Mouse (Mus musculus) bone marrow, adult 2 months (tissue): Measurements from ENCODE around the gene Epha6. TPM values are rescaled to one million over a fixed set of nuclear protein-coding genes. Genes with fewer than 3 reads are reported as not detected.

ENCODE experiments used
- H3K27ac ChIP-seq: fragments of 200-500 bp; 2 replicates; pipeline ENCODE4 v1.5.1; 2012; ENCODE audit warnings: low read depth, mild to moderate bottlenecking, control low read depth, inconsistent platforms, low read length; ENCODE audit not compliant: control insufficient read depth, poor library complexity, insufficient read depth
- H3K4me1 ChIP-seq: fragments of 200-500 bp; 2 replicates; pipeline ENCODE4 v1.6.1; 2011; ENCODE audit warnings: low read length; ENCODE audit not compliant: control insufficient read depth, insufficient read depth
- H3K4me3 ChIP-seq: fragments of 200-500 bp; replicated peaks from 2 replicates; pipeline ENCODE3; 2011; ENCODE audit warnings: mild to moderate bottlenecking, low read depth, low read length, control low read depth; ENCODE audit not compliant: control insufficient read depth
- CTCF ChIP-seq: fragments of 200-500 bp; IDR thresholded peaks from 2 replicates; pipeline ENCODE4 v1.5.1; 2011; ENCODE audit warnings: low read length, control low read depth; ENCODE audit not compliant: control insufficient read depth, insufficient read depth
- POLR2A ChIP-seq: fragments of 200-500 bp; IDR thresholded peaks from 2 replicates; pipeline ENCODE4 v1.6.1; 2011; ENCODE audit warnings: low read depth, mild to moderate bottlenecking, control low read depth, low read length, borderline replicate concordance; ENCODE audit not compliant: control insufficient read depth
- WGBS: fragments of 180-500 bp; shearing (Covaris S2); methylation state at CpG from one replicate; pipeline ENCODE4 v1.1.7; 2018; 5-methylcytosine and 5-hydroxymethylcytosine counted together
- polyA plus RNA-seq: library from polyadenylated mRNA; stranded (reverse); fragments of >200 nt; gene quantifications from 2 replicates; pipeline ENCODE4 v1.2.4, GENCODE M21; 2011; ENCODE audit warnings: low replicate concordance; ENCODE audit not compliant: missing spikeins, insufficient read depth, insufficient read length

Gene Epha6
- polyA plus RNA-seq, 1 experiment = not detected

DNA sequence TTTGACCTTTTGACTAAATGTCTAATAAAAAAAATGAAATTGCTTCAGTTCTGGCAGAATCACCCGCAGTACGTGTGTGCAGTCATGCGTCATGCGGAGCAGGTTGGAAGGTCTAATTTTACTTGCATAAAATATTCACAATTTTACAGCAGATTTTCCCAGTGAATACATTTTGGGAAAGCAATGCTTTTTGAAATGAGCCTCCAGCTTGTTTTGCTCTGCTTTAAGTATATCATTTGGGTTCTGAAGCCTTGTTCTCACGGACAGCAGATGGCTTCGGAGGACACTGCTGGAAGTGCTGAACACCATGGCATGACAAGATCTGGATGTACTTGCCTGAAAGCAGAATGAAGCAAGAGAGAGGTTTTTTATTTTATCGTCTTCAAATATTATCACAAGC, 912.1 kb downstream of the Epha6 start:
- 92% methylated on average over 7 of the region's 7 CpGs for WGBS
- Histone ChIP-seq H3K27ac (no peak overlapping the region), H3K4me3 (no peak overlapping the region), H3K4me1 (no peaks in the 10 kb centered on the region)
- TF ChIP-seq POLR2A (no peak), CTCF (no peak)

DNA sequence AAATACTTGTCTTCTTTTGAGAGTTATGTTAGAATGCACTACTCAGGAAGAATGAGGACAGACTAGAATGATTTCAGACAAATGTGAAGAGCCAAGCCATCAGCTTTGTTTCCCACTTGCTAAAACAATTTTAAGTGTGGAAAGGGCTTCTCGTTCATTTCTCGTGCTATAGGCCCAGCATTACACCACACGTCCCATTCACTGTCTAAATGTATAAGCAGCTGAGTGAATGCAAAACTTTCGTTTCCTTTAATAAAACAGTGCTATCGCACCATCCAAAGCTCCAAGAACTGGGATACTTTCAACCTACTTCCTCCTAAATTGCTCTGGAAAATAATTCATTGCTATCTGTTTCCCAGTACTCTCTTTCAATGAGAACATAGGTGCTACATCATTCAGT, 916.2 kb downstream of the Epha6 start:
- no peak overlapping the region for H3K27ac ChIP-seq
- 79% methylated on average over 5 of the region's 5 CpGs for WGBS
- H3K4me3 ChIP-seq = no peak overlapping the region
- no peak for TF ChIP-seq POLR2A
- TF ChIP-seq CTCF = no peak
- no peaks in the 10 kb centered on the region for H3K4me1 ChIP-seq

DNA sequence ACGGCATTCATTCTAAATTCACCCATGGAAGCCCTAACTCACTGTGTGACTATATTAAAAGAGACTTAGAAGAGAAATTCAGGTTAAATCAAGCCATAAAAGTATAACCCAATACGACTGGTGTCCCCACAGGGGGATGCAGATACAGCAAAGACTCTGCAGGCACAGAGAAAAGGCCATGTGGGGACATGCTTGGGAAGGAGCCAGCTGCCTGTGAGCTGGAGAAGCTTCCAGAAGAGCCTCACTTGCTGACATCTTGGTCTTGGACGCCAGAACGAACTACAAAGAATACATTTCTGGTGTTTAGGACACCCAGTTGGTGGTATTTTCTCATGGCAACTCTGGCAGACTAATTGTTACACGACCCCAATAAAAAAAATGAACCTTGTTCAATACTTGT, 920.2 kb downstream of the Epha6 start:
- no peak overlapping the region for H3K4me3 ChIP-seq
- H3K4me1 ChIP-seq = no peaks in the 10 kb centered on the region
- no peak for TF ChIP-seq CTCF
- TF ChIP-seq POLR2A = no peak
- no peak overlapping the region for H3K27ac ChIP-seq
- WGBS = 59% methylated on average over 5 of the region's 5 CpGs

DNA sequence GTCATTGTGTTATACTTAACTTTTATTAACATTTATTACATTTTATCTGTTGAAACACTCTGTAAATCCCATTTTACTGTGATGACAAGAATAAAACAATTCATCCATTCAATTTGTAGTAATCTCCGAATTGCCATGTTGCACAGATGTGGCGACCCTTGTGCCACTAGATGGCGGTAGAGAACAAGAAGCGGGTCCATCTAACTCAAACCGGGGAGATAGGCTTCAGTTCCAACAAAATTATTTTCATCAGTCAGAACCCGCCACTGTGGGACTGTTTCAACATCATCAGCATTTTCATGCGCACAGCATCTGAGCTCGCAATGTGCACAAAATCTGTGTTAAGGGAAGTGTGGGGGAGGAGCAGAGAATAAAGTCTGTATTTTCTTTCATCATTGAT, 921.9 kb downstream of the Epha6 start:
- H3K27ac ChIP-seq = no peak overlapping the region
- 6% methylated on average over 8 of the region's 8 CpGs for WGBS
- no peak overlapping the region for H3K4me3 ChIP-seq

DNA sequence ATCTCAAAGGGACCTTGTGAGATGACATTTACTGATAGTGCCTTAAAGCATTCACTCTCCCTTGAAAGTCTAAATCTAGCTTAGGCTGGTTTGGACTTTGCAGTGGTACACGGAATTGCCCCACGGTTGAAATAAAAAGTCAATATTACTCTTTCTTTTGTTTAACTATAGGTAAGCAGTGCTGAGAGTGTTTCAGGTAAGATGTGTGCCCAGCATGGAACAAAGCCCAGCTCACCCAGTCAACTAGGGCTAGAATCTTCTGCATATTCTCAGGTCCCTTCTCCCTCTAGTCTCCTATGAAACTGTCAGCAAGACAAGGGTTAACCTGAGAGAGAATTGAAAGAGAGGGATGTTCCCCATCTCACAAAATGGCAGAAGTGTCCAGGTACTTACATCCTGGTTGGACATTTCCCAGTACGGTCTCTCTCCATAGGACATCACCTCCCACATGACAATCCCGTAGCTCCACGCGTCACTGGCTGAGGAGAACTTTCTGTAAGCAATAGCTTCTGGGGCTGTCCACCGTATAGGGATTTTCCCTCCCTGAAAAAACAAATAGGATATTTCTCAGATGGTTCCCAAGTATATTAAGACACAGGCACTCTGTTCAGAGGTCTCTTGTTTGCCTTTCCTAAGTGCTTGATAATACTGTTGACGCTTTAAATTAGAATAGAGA, 923.0 kb downstream of the Epha6 start:
- H3K4me3 ChIP-seq = no peak overlapping the region
- H3K27ac ChIP-seq = no peak overlapping the region
- H3K4me1 ChIP-seq = no peaks in the 10 kb centered on the region
- WGBS = 82% methylated on average over 8 of the region's 8 CpGs
- TF ChIP-seq POLR2A = no peak
- no peak for TF ChIP-seq CTCF

More for the DNA sequence above, 921.9 kb downstream of the Epha6 start:
- no peaks in the 10 kb centered on the region for H3K4me1 ChIP-seq
- TF ChIP-seq POLR2A (no peak), CTCF (peak; percentile 72)

DNA sequence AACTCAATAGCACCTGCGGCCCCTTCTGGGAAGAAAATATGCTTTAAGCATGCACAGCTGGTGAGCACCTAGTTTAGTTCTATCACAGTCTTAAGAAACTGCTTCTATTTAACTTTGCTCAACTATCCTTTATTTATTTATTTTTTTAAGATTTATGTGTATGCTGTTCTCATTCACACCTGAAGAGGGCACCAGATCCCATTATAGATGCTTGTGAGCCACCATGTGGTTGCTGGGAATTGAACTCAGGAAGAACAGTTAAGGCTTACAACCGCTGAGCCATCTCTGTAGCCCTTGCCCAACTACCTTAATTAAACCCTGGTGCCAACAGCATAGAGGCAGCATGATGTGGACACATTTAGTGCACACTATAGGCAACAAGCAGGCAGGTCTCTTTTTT, 938.4 kb downstream of the Epha6 start:
- no peak overlapping the region for H3K4me3 ChIP-seq
- no peaks in the 10 kb centered on the region for H3K4me1 ChIP-seq
- H3K27ac ChIP-seq = no peak overlapping the region
- 82% methylated on average over 2 of the region's 2 CpGs for WGBS
- TF ChIP-seq POLR2A (no peak), CTCF (no peak)

DNA sequence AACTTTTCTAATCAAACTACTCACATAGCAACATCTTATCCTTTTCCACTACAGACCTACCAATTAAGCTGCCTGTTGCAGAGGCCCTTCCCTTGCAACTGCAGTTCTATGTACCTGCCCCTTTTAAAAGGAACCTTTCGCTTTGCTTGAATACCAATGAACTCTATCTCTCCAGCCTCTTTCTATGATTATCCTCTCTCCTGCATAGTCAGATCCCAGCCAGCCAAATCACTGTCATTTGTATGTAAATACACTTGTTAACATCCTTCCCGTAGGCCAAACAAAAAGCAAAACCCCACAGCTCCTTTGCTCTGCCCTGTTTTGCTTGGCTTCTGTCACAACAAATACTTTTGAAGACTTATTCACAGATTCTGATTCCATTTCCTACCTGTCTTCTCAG, 961.6 kb downstream of the Epha6 start:
- H3K4me1 ChIP-seq = no peaks in the 10 kb centered on the region
- no peak overlapping the region for H3K4me3 ChIP-seq
- H3K27ac ChIP-seq = no peak overlapping the region
- 85% methylated on average over 2 of the region's 2 CpGs for WGBS
- no peak for TF ChIP-seq POLR2A
- no peak for TF ChIP-seq CTCF

DNA sequence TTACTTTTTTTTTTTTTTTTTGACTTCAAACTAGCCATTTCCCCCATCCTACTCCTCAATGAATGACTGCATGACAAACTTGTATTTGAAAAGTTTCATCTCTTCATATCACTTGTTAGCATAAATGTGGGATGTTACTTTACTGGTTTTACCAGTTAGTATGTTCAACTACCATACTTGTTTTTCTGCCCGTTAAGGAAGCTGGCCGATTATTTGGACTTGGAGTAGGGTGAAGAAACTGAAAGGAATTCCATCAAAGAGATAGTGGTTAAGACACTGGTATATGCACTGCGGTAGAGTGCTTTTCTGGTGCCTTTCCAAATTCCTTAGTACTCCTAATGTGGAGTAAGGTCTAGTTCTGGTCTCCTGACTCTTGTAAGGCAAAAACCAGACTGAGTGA, 965.3 kb downstream of the Epha6 start:
- Histone ChIP-seq H3K4me3 (no peak overlapping the region), H3K27ac (no peak overlapping the region), H3K4me1 (no peaks in the 10 kb centered on the region; the same call in 1 of the 2 replicates)
- TF ChIP-seq CTCF = no peak
- no peak for TF ChIP-seq POLR2A
- 86% methylated on average over 3 of the region's 3 CpGs for WGBS

DNA sequence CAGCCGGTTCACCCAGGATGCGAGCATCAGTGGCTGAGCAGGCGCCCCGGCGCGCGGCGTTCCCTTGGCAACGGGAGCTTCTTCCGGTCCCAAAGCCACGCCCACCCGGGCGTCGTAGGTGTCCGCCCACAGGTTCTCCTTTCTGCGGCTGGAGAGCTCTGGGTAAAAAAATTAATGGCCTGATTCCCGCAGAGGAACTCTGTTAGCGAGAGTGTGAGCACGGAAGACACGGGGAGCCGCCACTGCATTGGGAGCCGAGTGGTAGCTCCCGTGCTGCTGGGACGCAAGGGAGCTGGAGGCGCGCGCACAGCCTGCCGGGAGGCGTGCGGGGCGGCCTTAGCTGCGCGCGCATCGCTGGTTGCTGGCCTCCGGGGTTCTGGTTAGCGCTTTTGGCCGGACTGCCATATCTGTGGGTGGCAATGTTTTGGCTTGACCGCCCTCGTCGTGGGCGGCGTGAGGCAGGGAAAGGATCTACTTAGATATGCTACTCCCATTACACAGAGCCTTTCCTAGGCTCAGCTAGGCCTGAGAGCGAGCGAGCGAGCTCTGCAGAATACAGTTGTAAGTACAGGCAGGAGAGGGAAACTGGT, 966.1 kb downstream of the Epha6 start, which contains the start of gene Arl6:
Arl6 (minus strand) TSS at position 290 of the 590 bp plus-strand sequence.
- Histone ChIP-seq H3K4me3 (peak within 1 kb of the TSS; percentile 76), H3K27ac (peak within 1 kb of the TSS; percentile 82), H3K4me1 (no peaks in the 10 kb centered on the region; the same call in 1 of the 2 replicates)
- WGBS = under 1% methylated on average over 46 of the region's 46 CpGs
- TF ChIP-seq CTCF (no peak), POLR2A (0 out of 2 replicates have a peak, but pooled peaks have one; percentile 14)
